Mouse (Mus musculus) frontal cortex, postnatal 14 days (tissue): ENCODE measurements around the gene Rhoa.

ENCODE experiments used
- DNase-seq, 2 experiments: peaks; one replicate each; pipeline ENCODE4 v3.0.0; 2022; ENCODE audit warnings: low spot score in 2 of 2

Rhoa gene

GRCm38 (mm10) chr9:108340258-108341138 lies 34.6 kb downstream of the Rhoa start:
- no peak for DNase-seq

DNA sequence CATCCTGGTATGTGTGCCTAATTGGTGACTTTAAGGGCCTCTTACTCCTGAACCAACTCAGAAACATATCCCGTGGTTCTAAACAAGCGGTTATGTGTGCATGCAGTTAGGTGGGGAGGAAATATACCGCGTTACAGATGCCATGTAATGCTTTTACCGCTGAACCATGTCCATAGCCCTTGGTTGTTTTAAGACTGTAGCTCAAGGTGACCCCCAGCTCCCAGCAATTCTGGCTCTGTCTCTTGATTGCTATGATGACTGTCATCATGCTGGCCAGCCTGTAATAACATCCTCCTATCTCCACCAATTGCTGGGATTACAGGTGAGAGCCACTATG lies 35.2 kb downstream of the Rhoa start:
- no peak for DNase-seq

GRCm38 (mm10) chr9:108341801-108342200 lies 35.9 kb downstream of the Rhoa start:
- no peak for DNase-seq

GRCm38 (mm10) chr9:108342301-108342831 lies 36.4 kb downstream of the Rhoa start:
- DNase-seq = no peak

GRCm38 (mm10) chr9:108343331-108343730 lies 37.4 kb downstream of the Rhoa start:
- DNase-seq = no peak

- DNase-seq = no peak
Measured at GRCm38 (mm10) chr9:108343835-108344234, 37.9 kb downstream of the Rhoa start.

DNA sequence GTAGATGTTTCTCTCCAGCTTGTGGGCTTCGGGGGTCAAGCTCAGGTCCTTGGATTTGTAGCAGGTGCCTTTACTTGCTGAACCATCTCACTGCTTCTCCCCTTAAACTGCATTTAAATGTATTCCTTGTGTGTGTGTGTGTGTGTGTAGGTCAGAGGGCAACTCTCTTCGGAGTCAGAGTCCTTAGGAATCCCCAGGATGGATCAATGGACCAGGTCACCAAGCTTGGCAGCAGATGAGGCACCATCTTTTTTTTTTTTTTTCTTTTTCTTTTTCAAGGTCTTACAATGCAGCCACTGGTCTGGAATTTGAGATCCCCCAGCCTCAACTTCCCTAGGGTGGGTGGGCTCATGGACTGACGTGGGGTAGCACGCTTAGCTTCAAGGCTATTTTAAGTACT lies 38.5 kb downstream of the Rhoa start:
- DNase-seq = no peak

DNA sequence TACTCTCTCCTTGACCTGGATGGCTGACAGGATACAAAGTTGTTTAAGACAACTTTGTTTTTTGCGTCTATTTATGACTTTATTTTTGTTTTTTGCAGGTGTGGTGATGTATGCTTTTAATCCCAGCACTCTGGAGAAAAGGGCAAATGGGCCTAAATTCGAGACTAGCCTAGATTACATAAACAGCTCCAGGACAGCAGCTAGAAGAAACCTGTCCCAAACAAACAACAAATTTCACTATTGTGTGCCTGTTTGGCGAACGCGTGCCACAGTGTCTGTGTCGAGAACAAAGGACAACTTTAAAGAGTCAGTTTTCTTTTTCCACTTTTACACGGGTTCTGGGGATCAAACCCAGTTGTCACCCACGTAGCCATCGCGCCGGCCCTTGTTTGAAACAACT lies 41.1 kb downstream of the Rhoa start:
- no peak for DNase-seq

GRCm38 (mm10) chr9:108347540-108348289 lies 41.8 kb downstream of the Rhoa start, which contains the start of gene Usp4:
Gene Usp4, plus strand, starts transcription at chr9:108347853.
- DNase-seq = peak; percentile 70 to 78

GRCm38 (mm10) chr9:108348290-108348680 lies 42.4 kb downstream of the Rhoa start:
- no peak for DNase-seq

- no peak for DNase-seq
Measured at GRCm38 (mm10) chr9:108349727-108350126, 43.8 kb downstream of the Rhoa start.

GRCm38 (mm10) chr9:108378234-108378633 lies 72.3 kb downstream of the Rhoa start:
- DNase-seq = no peak

- DNase-seq = no peak
Measured at GRCm38 (mm10) chr9:108378736-108379135, 72.8 kb downstream of the Rhoa start.

DNA sequence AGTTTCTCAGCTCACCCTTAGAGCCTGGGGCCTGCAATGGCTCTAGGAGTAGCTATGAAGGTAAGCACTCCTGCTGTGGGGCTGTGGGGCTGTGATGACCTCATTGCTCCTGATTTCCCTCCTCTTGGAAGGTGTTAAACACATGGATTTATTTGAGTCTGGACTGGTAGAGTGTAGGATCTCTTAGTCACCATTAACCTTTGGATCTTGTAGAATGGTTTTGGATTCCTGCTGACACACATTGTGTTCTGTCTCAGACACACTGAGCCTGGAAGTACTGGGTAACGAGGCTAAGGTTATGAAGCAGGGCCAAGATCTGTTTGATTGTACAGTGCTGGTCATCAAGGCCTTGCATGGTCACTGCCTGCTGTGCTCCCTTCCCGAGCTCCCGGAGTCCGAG lies 73.4 kb downstream of the Rhoa start:
- DNase-seq = no peak

DNA sequence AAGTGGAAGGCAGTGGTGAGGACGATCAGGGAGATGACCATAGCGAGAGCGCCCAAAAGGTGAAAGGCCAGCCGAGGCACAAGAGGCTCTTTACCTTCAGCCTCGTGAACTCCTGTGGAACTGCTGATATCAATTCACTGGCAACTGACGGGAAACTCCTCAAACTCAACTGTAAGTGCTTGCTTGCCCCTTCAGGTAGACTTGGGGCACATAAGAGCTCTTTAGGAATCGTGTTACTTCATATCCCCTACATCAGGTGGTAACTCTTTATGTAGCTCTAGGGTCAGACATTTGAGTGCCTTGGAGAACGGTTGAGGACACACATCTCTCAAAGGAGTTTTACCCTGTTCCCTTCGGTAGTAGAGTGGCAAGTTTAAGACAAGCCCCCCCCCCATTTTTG lies 75.5 kb downstream of the Rhoa start:
- DNase-seq = no peak

GRCm38 (mm10) chr9:108385006-108385405 lies 79.1 kb downstream of the Rhoa start:
- no peak for DNase-seq

GRCm38 (mm10) chr9:108386816-108387215 lies 80.9 kb downstream of the Rhoa start:
- no peak for DNase-seq
